Mouse (Mus musculus) C2C12 (cell line): Measurements from ENCODE around the gene Efnb3.

Experiments
- CEBPB ChIP-seq: IDR thresholded peaks from one replicate; pipeline ENCODE4 v1.6.1; 2011; ENCODE audit warnings: low read depth, mild to moderate bottlenecking, control low read depth, moderate library complexity
- CTCF ChIP-seq: IDR thresholded peaks from one replicate; pipeline ENCODE4 v1.5.1; 2011; ENCODE audit not compliant: control insufficient read depth, insufficient read depth, insufficient read length
- MAX ChIP-seq: IDR thresholded peaks from one replicate; pipeline ENCODE4 v1.6.1; 2011; ENCODE audit warnings: mild to moderate bottlenecking, control low read depth
- MYOG ChIP-seq: IDR thresholded peaks from one replicate; pipeline ENCODE4 v1.6.1; 2011; ENCODE audit not compliant: control insufficient read depth, insufficient read length; ENCODE audit errors: extremely low read depth
- USF1 ChIP-seq: IDR thresholded peaks from one replicate; pipeline ENCODE4 v1.6.1; 2011; ENCODE audit warnings: low read depth, mild to moderate bottlenecking, control low read depth, moderate library complexity

DNA sequence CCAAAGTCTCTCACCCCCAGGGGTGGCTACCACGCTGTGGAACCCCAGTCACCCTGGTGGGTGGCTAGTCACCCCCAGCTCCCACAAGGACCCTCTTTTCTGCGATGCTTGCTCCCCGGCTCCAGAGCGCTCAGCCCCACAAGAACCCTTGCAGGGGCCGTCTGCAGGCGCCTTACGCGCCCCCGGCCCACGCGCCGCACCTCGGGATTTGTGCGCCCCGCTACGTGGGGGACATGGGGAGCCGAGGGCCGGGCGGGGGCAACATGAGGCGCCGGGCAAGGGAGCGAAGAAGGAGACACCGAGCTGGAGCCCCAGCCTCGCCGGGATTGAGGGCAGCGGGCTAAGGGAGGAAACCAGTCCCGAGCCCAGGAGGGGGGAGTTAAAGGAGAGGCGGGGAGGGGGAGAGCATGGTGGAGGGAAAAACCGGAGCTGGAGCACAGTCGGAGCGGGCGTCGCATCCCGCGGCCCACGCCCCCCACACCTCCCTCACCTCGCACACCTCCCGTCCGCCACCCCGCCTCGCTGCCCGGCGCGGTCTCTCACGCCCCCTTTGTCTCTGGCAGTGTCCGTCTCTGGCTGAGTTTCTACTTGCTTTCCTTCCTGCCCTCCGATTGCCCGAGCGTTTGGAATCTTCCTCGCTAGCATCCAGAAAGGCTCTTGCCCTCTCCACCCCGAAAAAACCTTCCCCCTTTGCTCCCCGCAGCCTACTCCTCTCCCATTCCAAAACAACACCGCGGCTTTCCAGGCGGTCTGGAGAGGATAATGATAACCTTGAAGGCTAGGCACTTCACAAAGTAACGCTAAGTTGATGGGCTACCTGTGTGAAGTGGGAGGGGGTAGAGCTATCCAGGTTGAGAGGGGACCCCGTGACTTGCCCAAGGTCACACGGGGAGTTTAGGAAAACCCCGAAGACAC, at the start of gene Efnb3:
- no peak for TF ChIP-seq MAX
- no peak for TF ChIP-seq CTCF
- no peak for TF ChIP-seq USF1
- TF ChIP-seq CEBPB = no peak
- TF ChIP-seq MYOG = no peak
